Mouse (Mus musculus) MEL (cell line): ENCODE results near the gene Zap70. TPM values are rescaled to one million over a fixed set of nuclear protein-coding genes. Genes with fewer than 3 reads are reported as not detected.

Experiments used
- DNase-seq: peaks from one replicate; pipeline ENCODE4 v3.0.0; 2011; ENCODE audit warnings: low read depth, low spot score
- H3K27ac ChIP-seq: 2 replicates; pipeline ENCODE4 v1.5.1; 2012; ENCODE audit warnings: low read depth, mild to moderate bottlenecking, control low read depth, low read length, moderate library complexity; ENCODE audit not compliant: control insufficient read depth
- H3K27me3 ChIP-seq, 2 experiments: fragments of 150-350 bp in 1 of 2; sonication (generic) in 1 of 2; 2 replicates each; pipeline ENCODE4 v1.6.1; 2012; ENCODE audit warnings: low read length in 2 of 2, mild to moderate bottlenecking in 2 of 2, improper control_type of control experiment in 1 of 2, moderate library complexity in 1 of 2; ENCODE audit not compliant: insufficient read depth in 2 of 2, control insufficient read depth in 1 of 2
- H3K36me3 ChIP-seq, 2 experiments: 2 replicates each; pipeline ENCODE4 v1.6.1; 2012 to 2014; ENCODE audit warnings: low read length in 2 of 2, improper control_type of control experiment in 1 of 2, inconsistent platforms in 1 of 2, mild to moderate bottlenecking in 1 of 2; ENCODE audit not compliant: insufficient read depth in 2 of 2, control insufficient read depth in 1 of 2
- H3K4me1 ChIP-seq, 2 experiments: fragments of 150-350 bp in 1 of 2; sonication (generic) in 1 of 2; 2 replicates each; pipeline ENCODE4 v1.6.1; 2012; ENCODE audit warnings: low read length in 2 of 2, improper control_type of control experiment in 1 of 2, mild to moderate bottlenecking in 1 of 2; ENCODE audit not compliant: insufficient read depth in 2 of 2, control insufficient read depth in 1 of 2
- H3K4me3 ChIP-seq, 2 experiments: fragments of 150-350 bp in 1 of 2; sonication (generic) in 1 of 2; 2 replicates each; pipeline ENCODE4 v1.5.1; 2012; ENCODE audit warnings: low read depth in 2 of 2, low read length in 2 of 2, mild to moderate bottlenecking in 2 of 2, moderate library complexity in 2 of 2, control low read depth in 1 of 2, improper control_type of control experiment in 1 of 2; ENCODE audit not compliant: control insufficient read depth in 1 of 2, insufficient read depth in 1 of 2
- H3K79me2 ChIP-seq: 2 replicates; pipeline ENCODE4 v1.6.1; 2012; ENCODE audit warnings: mild to moderate bottlenecking, low read length, moderate library complexity; ENCODE audit not compliant: control insufficient read depth, poor library complexity, insufficient read depth
- H3K9ac ChIP-seq: 2 replicates; pipeline ENCODE4 v1.6.1; 2012; ENCODE audit warnings: low read depth, mild to moderate bottlenecking, control low read depth, low read length, moderate library complexity; ENCODE audit not compliant: control insufficient read depth, poor library complexity, severe bottlenecking
- H3K9me3 ChIP-seq: fragments of 150-350 bp; sonication (generic); replicated peaks from 2 replicates; pipeline ENCODE4 v1.6.1; 2012; ENCODE audit warnings: mild to moderate bottlenecking, low read length, improper control_type of control experiment, moderate library complexity; ENCODE audit not compliant: insufficient read depth
- CHD1 ChIP-seq: IDR thresholded peaks from 2 replicates; pipeline ENCODE4 v1.6.1; 2012; ENCODE audit warnings: low read depth, mild to moderate bottlenecking, inconsistent platforms, low read length, improper control_type of control experiment
- CHD2 ChIP-seq: IDR thresholded peaks from 2 replicates; pipeline ENCODE4 v1.6.1; 2011; ENCODE audit warnings: low read length, improper control_type of control experiment
- ETS1 ChIP-seq: IDR thresholded peaks from 2 replicates; pipeline ENCODE4 v1.6.1; 2012; ENCODE audit warnings: low read depth, mild to moderate bottlenecking, inconsistent platforms, low read length, improper control_type of control experiment, moderate library complexity
- GABPA ChIP-seq: IDR thresholded peaks from 2 replicates; pipeline ENCODE4 v1.6.1; 2012; ENCODE audit warnings: low read depth, mild to moderate bottlenecking, inconsistent platforms, low read length, improper control_type of control experiment, moderate library complexity
- GATA1 ChIP-seq: IDR thresholded peaks from 2 replicates; pipeline ENCODE4 v1.6.1; 2011; ENCODE audit warnings: low read depth, low read length, improper control_type of control experiment
- MAFK ChIP-seq: IDR thresholded peaks from 2 replicates; pipeline ENCODE4 v1.6.1; 2011; ENCODE audit warnings: low read depth, mild to moderate bottlenecking, low read length, improper control_type of control experiment, borderline replicate concordance
- MAX ChIP-seq: IDR thresholded peaks from 2 replicates; pipeline ENCODE4 v1.6.1; 2011; ENCODE audit warnings: low read length, improper control_type of control experiment
- MAZ ChIP-seq: IDR thresholded peaks from 2 replicates; pipeline ENCODE4 v1.6.1; 2012; ENCODE audit warnings: low read depth, mild to moderate bottlenecking, inconsistent platforms, low read length, improper control_type of control experiment
- MYB ChIP-seq: IDR thresholded peaks from 2 replicates; pipeline ENCODE4 v1.6.1; 2011; ENCODE audit warnings: mild to moderate bottlenecking, low read depth, low read length, improper control_type of control experiment
- MYC ChIP-seq: IDR thresholded peaks from 2 replicates; pipeline ENCODE4 v1.6.1; 2011; ENCODE audit warnings: low read depth, mild to moderate bottlenecking, low read length, improper control_type of control experiment, moderate library complexity
- POLR2AphosphoS2 ChIP-seq: IDR thresholded peaks from 2 replicates; pipeline ENCODE4 v1.6.1; 2011; ENCODE audit warnings: low read length, improper control_type of control experiment
- POLR2AphosphoS5 ChIP-seq: IDR thresholded peaks from 2 replicates; pipeline ENCODE4 v1.6.1; 2012; ENCODE audit warnings: low read depth, borderline replicate concordance, mild to moderate bottlenecking, inconsistent platforms, low read length, moderate library complexity, mixed read lengths
- SIN3A ChIP-seq: IDR thresholded peaks from 2 replicates; pipeline ENCODE4 v1.6.1; 2012; ENCODE audit warnings: low read length, improper control_type of control experiment, inconsistent platforms
- TAL1 ChIP-seq: IDR thresholded peaks from 2 replicates; pipeline ENCODE4 v1.6.1; 2012; ENCODE audit warnings: mild to moderate bottlenecking, inconsistent platforms, low read length, moderate library complexity, mixed read lengths
- TBP ChIP-seq: IDR thresholded peaks from 2 replicates; pipeline ENCODE4 v1.8.0; 2011; ENCODE audit warnings: low read depth, low read length, improper control_type of control experiment
- UBTF ChIP-seq: IDR thresholded peaks from 2 replicates; pipeline ENCODE4 v1.6.1; 2012; ENCODE audit warnings: low read depth, mild to moderate bottlenecking, inconsistent platforms, low read length, improper control_type of control experiment, moderate library complexity, borderline replicate concordance; ENCODE audit not compliant: insufficient read depth
- USF1 ChIP-seq: IDR thresholded peaks from 2 replicates; pipeline ENCODE4 v1.6.1; 2014; ENCODE audit warnings: low read depth, mild to moderate bottlenecking, inconsistent platforms, low read length, improper control_type of control experiment, moderate library complexity
- ZC3H11A ChIP-seq: IDR thresholded peaks from 2 replicates; pipeline ENCODE4 v1.6.1; 2012; ENCODE audit warnings: low read depth, mild to moderate bottlenecking, inconsistent platforms, low read length, improper control_type of control experiment
- ZKSCAN1 ChIP-seq: IDR thresholded peaks from 2 replicates; pipeline ENCODE4 v1.6.1; 2012; ENCODE audit warnings: low read depth, mild to moderate bottlenecking, inconsistent platforms, low read length, improper control_type of control experiment, moderate library complexity
- ZMIZ1 ChIP-seq: IDR thresholded peaks from 2 replicates; pipeline ENCODE4 v1.6.1; 2012; ENCODE audit warnings: low read depth, mild to moderate bottlenecking, inconsistent platforms, low read length, improper control_type of control experiment, moderate library complexity
- ZNF384 ChIP-seq: IDR thresholded peaks from 2 replicates; pipeline ENCODE4 v1.6.1; 2012; ENCODE audit warnings: low read depth, mild to moderate bottlenecking, inconsistent platforms, low read length, improper control_type of control experiment
- polyA plus RNA-seq, 2 experiments: library from polyadenylated mRNA; stranded (reverse) in 1 of 2; unstranded in 1 of 2; fragments of >175 nt in 1 of 2; fragments of >200 nt in 1 of 2; gene quantifications; 2 replicates each; pipeline versions ENCODE4 v1.2.1 to v1.2.4; 2012; ENCODE audit warnings: low replicate concordance in 2 of 2, low read depth in 1 of 2; ENCODE audit not compliant: insufficient read length in 2 of 2, insufficient read depth in 1 of 2, missing spikeins in 1 of 2
- total RNA-seq: library from RNA; depleted of rRNA; stranded (reverse); fragments of 300-350 nt; gene quantifications from 2 replicates; pipeline ENCODE4 v1.2.3, GENCODE M21; 2012

Gene Zap70
- total and polyA plus RNA-seq, 3 experiments = not detected

GRCm38 (mm10) chr1:36761061-36761460, 537 bp upstream of the Zap70 start:
- TF ChIP-seq GATA1 (no peak), ZC3H11A (no peak), POLR2AphosphoS2 (no peak)
- TF ChIP-seq, all 39 proteins: peak for 0
- Histone ChIP-seq H3K27me3 (no peaks in the 10 kb centered on the region), H3K4me3 (no peak overlapping the region)

GRCm38 (mm10) chr1:36766431-36767205, 5.0 kb downstream of the Zap70 start:
- Histone ChIP-seq H3K4me1 (no peaks in the 10 kb centered on the region), H3K9me3 (no peaks in the 10 kb centered on the region), H3K27me3 (no peaks in the 10 kb centered on the region; a peak in 1 of 4 replicates), H3K4me3 (no peak overlapping the region), H3K27ac (no peak overlapping the region)
- no peak for TF ChIP-seq UBTF
- no peak for TF ChIP-seq TBP
- no peak for TF ChIP-seq MYB
- TF ChIP-seq MAX = no peak
- no peak for TF ChIP-seq CHD2
- TF ChIP-seq ZNF384 = no peak
- TF ChIP-seq MAZ = no peak
- TF ChIP-seq USF1 = no peak
- TF ChIP-seq POLR2AphosphoS5 = no peak
- no peak for TF ChIP-seq ZKSCAN1
- no peak for TF ChIP-seq MAFK
- TF ChIP-seq ZMIZ1 = no peak
- no peak for TF ChIP-seq SIN3A
- TF ChIP-seq MYC = no peak
- no peak for TF ChIP-seq TAL1
- no peak for TF ChIP-seq GATA1
- TF ChIP-seq CHD1 = no peak
- no peak for TF ChIP-seq GABPA
- TF ChIP-seq ETS1 = no peak
- TF ChIP-seq, all 39 proteins: peak for 0
- H3K36me3 ChIP-seq = no peaks in the 10 kb centered on the region
- DNase-seq = no peak
- H3K9ac ChIP-seq = no peak overlapping the region
- no peaks in the 10 kb centered on the region for H3K79me2 ChIP-seq

More at GRCm38 (mm10) chr1:36761061-36761460, 537 bp upstream of the Zap70 start:
- H3K79me2 ChIP-seq = no peaks in the 10 kb centered on the region
- no peak overlapping the region for H3K27ac ChIP-seq
- no peak overlapping the region for H3K9ac ChIP-seq
- no peaks in the 10 kb centered on the region for H3K36me3 ChIP-seq
- H3K9me3 ChIP-seq = no peaks in the 10 kb centered on the region
- DNase-seq = no peak
- no peaks in the 10 kb centered on the region for H3K4me1 ChIP-seq
